Mouse (Mus musculus) G1E (cell line): ENCODE measurements at regions not wholly inside any gene's neighbourhood (a gene's known extent, or its start where the extent isn't known, plus 50 kb on each side); places are given as distances from the start of the nearest gene placed in this dataset.

Experiments used
- CTCF ChIP-seq: IDR thresholded peaks from 2 replicates; pipeline ENCODE4 v1.5.1; 2012; ENCODE audit warnings: low read depth, low read length, inconsistent platforms, mixed read lengths
- TAL1 ChIP-seq: conservative IDR thresholded peaks from 2 replicates; pipeline ENCODE4 v1.6.1; 2012; ENCODE audit warnings: low read depth, low read length, inconsistent platforms, mixed read lengths

GRCm38 (mm10) chr12:92228585-92228984, 379.6 kb upstream of the Sel1l start:
- TF ChIP-seq CTCF (no peak), TAL1 (no peak)
